Mouse (Mus musculus) duodenum, adult 2 months (tissue): Measurements from ENCODE around the gene Slc38a1. TPM values are rescaled to one million over a fixed set of nuclear protein-coding genes. Genes with fewer than 3 reads are reported as not detected.

ENCODE experiments used
- polyA plus RNA-seq: library from polyadenylated mRNA; depleted of rRNA; stranded (reverse); fragments of >200 nt; gene quantifications from 2 replicates; pipeline ENCODE4 v1.2.3, GENCODE M21; 2012; ENCODE audit warnings: low replicate concordance; rRNA removed

Gene Slc38a1
- 5.3 and 20.2 TPM in 2 replicates for polyA plus RNA-seq

DNA sequence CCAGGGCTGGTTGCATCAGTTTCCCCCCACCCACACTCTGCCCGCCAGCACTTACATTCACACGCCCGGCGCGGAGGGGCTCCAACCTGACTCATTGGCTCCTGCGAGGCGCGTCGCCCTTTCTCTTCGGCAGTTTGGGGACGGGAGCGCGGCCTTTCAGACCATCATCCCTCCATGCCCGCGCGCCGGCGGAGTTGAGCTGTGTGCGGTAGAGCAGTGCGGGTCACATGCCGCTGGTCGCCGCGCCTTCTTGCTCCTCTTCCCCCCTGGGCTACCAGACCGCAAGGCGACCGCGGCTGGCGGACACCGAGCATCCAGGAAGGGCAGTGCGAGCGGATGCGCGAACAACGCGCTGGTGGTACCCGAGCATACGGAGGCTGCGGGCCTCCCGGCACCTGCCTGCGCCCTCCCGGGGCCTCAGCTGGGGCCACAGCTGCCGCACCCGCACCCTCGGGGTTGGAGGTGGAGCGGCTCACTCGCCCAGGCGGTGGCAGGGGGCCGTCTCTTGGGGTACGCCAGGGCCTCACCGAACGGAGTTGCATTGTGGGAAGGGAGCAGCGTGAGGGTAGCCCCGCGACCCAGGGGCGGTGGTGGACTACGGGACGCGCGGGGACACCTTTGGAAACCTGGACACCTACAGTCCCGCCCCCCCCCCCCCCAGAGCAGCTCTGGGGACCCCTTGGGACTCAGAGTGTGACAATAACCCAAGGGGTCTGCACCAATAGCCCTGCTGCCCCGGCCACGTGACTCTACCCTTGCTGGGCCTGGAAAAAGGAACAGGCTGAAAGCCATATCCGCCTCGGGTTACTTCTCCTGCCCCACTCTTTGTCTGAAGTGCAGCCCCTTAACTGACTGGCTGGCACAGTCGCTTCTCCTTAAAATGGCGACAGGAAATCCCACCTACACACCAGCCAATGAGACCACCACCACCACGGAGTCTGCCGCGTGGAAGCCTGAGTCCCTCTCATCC, at the start of gene Slc38a1:
Slc38a1 (minus strand) TSS at position 478 of the 970 bp plus-strand sequence.

Other genes with a start within 250 kb of the Slc38a1 start
- 10.2 and 11.4 TPM in 2 replicates for gene Scaf11, start 182.1 kb downstream of the Slc38a1 start, polyA plus RNA-seq
- 5.7 and 12.5 TPM in 2 replicates for gene Slc38a2, start 56.8 kb upstream of the Slc38a1 start, polyA plus RNA-seq